In the genomic region with DNA sequence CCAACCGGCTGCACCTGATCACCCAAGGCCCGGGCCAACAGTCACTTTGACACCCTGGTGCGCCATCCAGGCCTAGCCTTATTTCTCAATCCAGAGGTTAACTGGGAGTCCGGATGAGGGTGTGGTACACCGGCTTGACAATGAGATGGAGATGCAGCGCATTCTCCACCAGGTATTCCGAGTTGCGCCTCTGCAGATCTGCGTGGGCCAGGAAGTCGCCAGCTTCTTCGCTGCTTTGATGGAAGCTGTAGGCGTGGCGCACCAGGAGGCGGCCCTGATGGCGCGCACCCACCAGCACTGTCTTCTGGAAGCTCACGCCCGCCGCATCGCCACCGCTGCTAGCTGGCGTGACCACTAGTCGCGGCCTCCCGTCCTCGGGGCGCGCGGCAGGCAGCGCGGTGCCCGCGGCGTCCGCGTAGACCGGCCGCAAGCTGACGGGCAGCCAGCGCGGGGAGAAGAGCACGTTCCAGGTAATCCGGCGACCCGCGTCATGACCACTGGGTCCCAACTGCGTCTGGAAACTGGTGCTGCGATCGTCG, we compare ENCODE assay signal across 9 mouse cellular contexts. TPM values are rescaled to one million over a fixed set of nuclear protein-coding genes. Genes with fewer than 3 reads are reported as not detected.
DNase-seq lines count a peak whose midpoint lies in the region; ATAC-seq and TF ChIP-seq lines count a peak whose summit lies in the region.
"Had no signal": no experiment of that assay in that cellular context is flagged by ENCODE, and none has a peak within 500 bp of the region (broad histone marks: within the 10 kb centered on the region; RNA-seq: fewer than 3 reads in every experiment).

No protein-coding gene starts in this region.

- intact Hi-C loops in gastrocnemius, postnatal 14 days (cut with DNase I; ENCODE audit: low total_unique reads): no loop called here

- no peak overlapping the region for H3K27ac ChIP-seq in kidney, adult 2 months (ENCODE audit: insufficient read depth, low read depth, low read length)
- H3K27ac ChIP-seq in forebrain, embryonic 16.5 days (ENCODE audit: low read length): peak overlapping the region; percentile 55; the same call in 1 of the 2 replicates
- H3K27ac ChIP-seq in midbrain, embryonic 11.5 days (ENCODE audit: low read depth, low read length): no peak overlapping the region

- H3K4me3 ChIP-seq in kidney, adult 2 months (ENCODE audit: insufficient read depth, low read depth, low read length): peak overlapping the region; percentile 11; the same call in 1 of the 2 replicates
- H3K4me3 ChIP-seq in forebrain, embryonic 16.5 days (replicated peaks; ENCODE audit: low read length): peak overlapping the region; percentile 61
- H3K4me3 ChIP-seq in midbrain, embryonic 11.5 days (ENCODE audit: low read depth, low read length): peak overlapping the region; percentile 42

- peak overlapping the region; percentile 95 for H3K4me2 ChIP-seq in forebrain, embryonic 16.5 days (ENCODE audit: low read length)
- peak overlapping the region; percentile 84 for H3K4me2 ChIP-seq in midbrain, embryonic 11.5 days

- TF ChIP-seq CTCF in kidney, adult 2 months (conservative IDR thresholded peaks at IDR 0.05; ENCODE audit: insufficient read depth, insufficient read length, low read depth, low read length): no peak

- H3K9me3 ChIP-seq in forebrain, embryonic 16.5 days (ENCODE audit: control insufficient read depth, low read length): no peaks in the 10 kb centered on the region
- H3K9me3 ChIP-seq in midbrain, embryonic 11.5 days (ENCODE audit: control insufficient read depth, low read length): no peaks in the 10 kb centered on the region

- no peaks in the 10 kb centered on the region for H3K4me1 ChIP-seq in kidney, adult 2 months (ENCODE audit: control insufficient read depth, insufficient read depth, low read length)
- peaks cover 57% of the 10 kb centered on the region for H3K4me1 ChIP-seq in forebrain, embryonic 16.5 days (replicated peaks; ENCODE audit: control insufficient read depth, insufficient read depth, low read length)
- H3K4me1 ChIP-seq in midbrain, embryonic 11.5 days (ENCODE audit: control insufficient read depth, insufficient read depth, low read length): peaks cover 60% of the 10 kb centered on the region

- no peaks in the 10 kb centered on the region for H3K27me3 ChIP-seq in kidney, adult 2 months (replicated peaks; ENCODE audit: control insufficient read depth, insufficient read depth, low read length)
- 0 out of 2 replicates have a peak, but pooled peaks cover 10% of the 10 kb centered on the region for H3K27me3 ChIP-seq in forebrain, embryonic 16.5 days (replicated peaks; ENCODE audit: control insufficient read depth, insufficient read depth, low read length)
- peaks cover 51% of the 10 kb centered on the region for H3K27me3 ChIP-seq in midbrain, embryonic 11.5 days (ENCODE audit: control insufficient read depth, insufficient read depth, low read length)

- no peak for DNase-seq in kidney, adult 2 months
- DNase-seq in kidney, adult 9 months: no peak
- DNase-seq in ZHBTc4 (ENCODE audit: low read depth, low spot score): peak; percentile 80
- DNase-seq in midbrain, embryonic 11.5 days (ENCODE audit: low spot score, missing footprints): peak; percentile 87
- no peak for DNase-seq in gastrocnemius, postnatal 14 days
- DNase-seq in adrenal gland, postnatal 10 days: no peak

- ATAC-seq in forebrain, embryonic 16.5 days: no peak
- no peak for ATAC-seq in midbrain, embryonic 11.5 days (ENCODE audit: low FRiP score)
- ATAC-seq in monocyte, adult 5-6 weeks (replicated peaks; ENCODE audit: insufficient number of reproducible peaks, low FRiP score, low TSS enrichment, poor library complexity, severe bottlenecking): no peak
- ATAC-seq: Patski had no signal

- H3K36me3 ChIP-seq in kidney, adult 2 months (ENCODE audit: control insufficient read depth, insufficient read depth, low read length): no peaks in the 10 kb centered on the region
- no peaks in the 10 kb centered on the region for H3K36me3 ChIP-seq in forebrain, embryonic 16.5 days (ENCODE audit: control insufficient read depth, insufficient read depth)
- H3K36me3 ChIP-seq in midbrain, embryonic 11.5 days (ENCODE audit: control insufficient read depth, insufficient read depth, low read length): 0 out of 2 replicates have a peak, but pooled peaks cover 4% of the 10 kb centered on the region

- 5% methylated on average over 50 of the region's 50 CpGs for WGBS in kidney, adult 2 months
- 6% methylated on average over 50 of the region's 50 CpGs for WGBS in forebrain, embryonic 16.5 days
- WGBS in midbrain, embryonic 11.5 days: 6% methylated on average over 50 of the region's 50 CpGs

- TF ChIP-seq POLR2A in kidney, adult 2 months (IDR thresholded peaks at IDR 0.05; ENCODE audit: low read depth, low read length): no peak

- H3K9ac ChIP-seq in forebrain, embryonic 16.5 days (replicated peaks; ENCODE audit: low read depth, low read length): peak overlapping the region; percentile 69
- peak overlapping the region; percentile 68 for H3K9ac ChIP-seq in midbrain, embryonic 11.5 days (ENCODE audit: low read length)

RNA-seq across cellular contexts. Expression of gene Btbd17, which starts 4.3 kb away (rescaled TPM):
- 0.12 and 0.13 TPM in 2 replicates for polyA plus RNA-seq in kidney, adult 2 months (2012; rRNA removed)
- polyA plus RNA-seq in forebrain, embryonic 16.5 days (2015; fragmentation: Nextera tagmentation; extraction: Ambion mirVana): 18.5 and 19.4 TPM in 2 replicates
- 65.3 and 70.2 TPM in 2 replicates for polyA plus RNA-seq in midbrain, embryonic 11.5 days (2014; fragmentation: Nextera tagmentation; extraction: Ambion mirVana)
- total RNA-seq in gastrocnemius, postnatal 14 days (2021): 1 to 10 TPM in 1 of 2 experiments, under 1 TPM in 1; 0.38 to 1.1 TPM
- total RNA-seq in adrenal gland, postnatal 10 days (2021): under 1 TPM; 0.21 to 0.33 TPM
- not detected in 3 replicates for total RNA-seq in monocyte, adult 5-6 weeks (2017)

RNA-seq across cellular contexts. Expression of gene Gpr142, which starts 7.3 kb away (rescaled TPM):
- not detected in 2 replicates for polyA plus RNA-seq in kidney, adult 2 months (2012; rRNA removed)
- polyA plus RNA-seq in forebrain, embryonic 16.5 days (2015; fragmentation: Nextera tagmentation; extraction: Ambion mirVana): not detected in 2 replicates
- polyA plus RNA-seq in midbrain, embryonic 11.5 days (2014; fragmentation: Nextera tagmentation; extraction: Ambion mirVana): 0.12 TPM in 1 of 2 replicates, not detected in the other
- not detected for total RNA-seq in gastrocnemius, postnatal 14 days (2021)
- not detected for total RNA-seq in adrenal gland, postnatal 10 days (2021)
- total RNA-seq in monocyte, adult 5-6 weeks (2017): not detected in 3 replicates

RNA-seq across cellular contexts. Expression of gene Kif19a, which starts 26.2 kb away (rescaled TPM):
- 0.38 and 0.42 TPM in 2 replicates for polyA plus RNA-seq in kidney, adult 2 months (2012; rRNA removed)
- 0.26 and 0.66 TPM in 2 replicates for polyA plus RNA-seq in forebrain, embryonic 16.5 days (2015; fragmentation: Nextera tagmentation; extraction: Ambion mirVana)
- 0.61 and 0.94 TPM in 2 replicates for polyA plus RNA-seq in midbrain, embryonic 11.5 days (2014; fragmentation: Nextera tagmentation; extraction: Ambion mirVana)
- 1 to 10 TPM; 1.3 to 4.2 TPM for total RNA-seq in gastrocnemius, postnatal 14 days (2021)
- 1 to 10 TPM in 1 of 2 experiments, under 1 TPM in 1; 0.67 to 1.1 TPM for total RNA-seq in adrenal gland, postnatal 10 days (2021)
- total RNA-seq in monocyte, adult 5-6 weeks (2017): 6.3 to 7.4 TPM (median 6.4 TPM) in 3 replicates

RNA-seq across cellular contexts. Expression of gene Gprc5c, which starts 59.5 kb away (rescaled TPM):
- polyA plus RNA-seq in kidney, adult 2 months (2012; rRNA removed): 241 and 285 TPM in 2 replicates
- polyA plus RNA-seq in forebrain, embryonic 16.5 days (2015; fragmentation: Nextera tagmentation; extraction: Ambion mirVana): 6.1 and 7.0 TPM in 2 replicates
- 8.9 and 10.7 TPM in 2 replicates for polyA plus RNA-seq in midbrain, embryonic 11.5 days (2014; fragmentation: Nextera tagmentation; extraction: Ambion mirVana)
- 10 to 100 TPM; 39.1 to 43.0 TPM for total RNA-seq in gastrocnemius, postnatal 14 days (2021)
- 10 to 100 TPM; 26.2 to 27.9 TPM for total RNA-seq in adrenal gland, postnatal 10 days (2021)
- total RNA-seq in monocyte, adult 5-6 weeks (2017): 0.78 to 3.1 TPM (median 1.9 TPM) in 3 replicates

Comparison
In these comparisons a context has a peak if more than half of its experiments do, and no peak if none do; other contexts are left out.
1. DNase-seq: peak in ZHBTc4 (single experiment) and midbrain, embryonic 11.5 days (single experiment); none in kidney, adult 2 months (single experiment), kidney, adult 9 months (single experiment), gastrocnemius, postnatal 14 days (single experiment) and adrenal gland, postnatal 10 days (single experiment).
2. H3K4me3 ChIP-seq: peak in every context shown above with its lines; median percentile 61 in forebrain, embryonic 16.5 days; 42 in midbrain, embryonic 11.5 days; 11 in kidney, adult 2 months.